Mouse (Mus musculus) limb, embryonic 11.5 days (tissue): ENCODE data around the gene Emc3. TPM values are rescaled to one million over a fixed set of nuclear protein-coding genes. Genes with fewer than 3 reads are reported as not detected.
A peak's percentile ranks its signal among the peaks of the same experiment; 100 is the strongest.

Experiments used
- ATAC-seq: fragments of 200-750 bp; cut with Nextera tagmentation; 2 replicates; pipeline ENCODE4 v1.8.0; 2017; ENCODE audit warnings: low read depth; ENCODE audit not compliant: insufficient number of reproducible peaks, low FRiP score, low TSS enrichment
- DNase-seq: peaks from one replicate; pipeline ENCODE4 v3.0.0-alpha.2; 2015; ENCODE audit warnings: low spot score
- H3K27ac ChIP-seq: fragments of 300-500 bp; sonication (generic); replicated peaks from 2 replicates; pipeline ENCODE4 v1.5.1; 2014; ENCODE audit warnings: low read depth, mild to moderate bottlenecking, low read length
- H3K27me3 ChIP-seq: fragments of 300-500 bp; sonication (generic); 2 replicates; pipeline ENCODE4 v1.6.1; 2014; ENCODE audit warnings: mild to moderate bottlenecking, low read length, mixed read lengths; ENCODE audit not compliant: control insufficient read depth, insufficient read depth
- H3K36me3 ChIP-seq: fragments of 300-500 bp; sonication (generic); 2 replicates; pipeline ENCODE4 v1.6.1; 2014; ENCODE audit warnings: mild to moderate bottlenecking, low read length, moderate library complexity, mixed read lengths; ENCODE audit not compliant: control insufficient read depth, insufficient read depth
- H3K4me1 ChIP-seq: fragments of 300-500 bp; sonication (generic); 2 replicates; pipeline ENCODE4 v1.6.1; 2014; ENCODE audit warnings: low read length, mixed read lengths; ENCODE audit not compliant: control insufficient read depth, insufficient read depth
- H3K4me2 ChIP-seq: fragments of 300-500 bp; sonication (generic); 2 replicates; pipeline ENCODE4 v1.6.1; 2014; ENCODE audit warnings: low read depth, mild to moderate bottlenecking, moderate library complexity; ENCODE audit not compliant: severe bottlenecking
- H3K4me3 ChIP-seq: fragments of 300-500 bp; sonication (generic); 2 replicates; pipeline ENCODE4 v1.5.1; 2014; ENCODE audit warnings: low read depth, low read length
- H3K9ac ChIP-seq: fragments of 300-500 bp; sonication (generic); 2 replicates; pipeline ENCODE4 v1.6.1; 2014; ENCODE audit warnings: mild to moderate bottlenecking, low read length
- H3K9me3 ChIP-seq: fragments of 300-500 bp; sonication (generic); 2 replicates; pipeline ENCODE4 v1.6.1; 2016; ENCODE audit warnings: low read length; ENCODE audit not compliant: control insufficient read depth
- WGBS: fragments of 180-500 bp; shearing (Covaris S2); extraction: QIAGEN DNeasy Blood & Tissue Kit; methylation state at CpG from one replicate; pipeline ENCODE4 v1.1.7; 2014; 5-methylcytosine and 5-hydroxymethylcytosine counted together
- polyA plus RNA-seq: library from polyadenylated mRNA; unstranded; fragments of >200 nt; fragmentation: Nextera tagmentation; extraction: Ambion mirVana; gene quantifications from 2 replicates; pipeline ENCODE4 v1.2.1, GENCODE M21; 2014

The Emc3 gene
- polyA plus RNA-seq, 1 experiment from 2014 or later, result 74.5 TPM

- Histone ChIP-seq H3K36me3 (no peaks in the 10 kb centered on the region; the same call in 1 of the 2 replicates), H3K4me3 (no peak overlapping the region), H3K27ac (no peak overlapping the region), H3K4me2 (no peak overlapping the region), H3K9me3 (no peaks in the 10 kb centered on the region), H3K4me1 (peaks cover 13% of the 10 kb centered on the region), H3K27me3 (peaks cover 2% of the 10 kb centered on the region), H3K9ac (no peak overlapping the region)
- no peak for DNase-seq
- ATAC-seq, result no peak
- 95% methylated on average over 14 of the region's 14 CpGs for WGBS
Measured at GRCm38 (mm10) chr6:113489410-113489809, 42.0 kb downstream of the Emc3 start.

GRCm38 (mm10) chr6:113487125-113487576, 44.3 kb downstream of the Emc3 start:
- Histone ChIP-seq H3K9ac (no peak overlapping the region), H3K27me3 (peaks cover 8% of the 10 kb centered on the region), H3K9me3 (no peaks in the 10 kb centered on the region), H3K4me2 (no peak overlapping the region), H3K27ac (no peak overlapping the region), H3K4me1 (peaks cover 10% of the 10 kb centered on the region), H3K4me3 (no peak overlapping the region), H3K36me3 (no peaks in the 10 kb centered on the region)
- 22% methylated on average over 7 of the region's 7 CpGs for WGBS
- ATAC-seq (no peak), DNase-seq (peak; percentile 63)

- ATAC-seq, result no peak
- peaks cover 22% of the 10 kb centered on the region for H3K27me3 ChIP-seq
- H3K9me3 ChIP-seq, result no peaks in the 10 kb centered on the region
- H3K9ac ChIP-seq, result peak overlapping the region; percentile 39; the same call in 1 of the 2 replicates
- 13% methylated on average over 10 of the region's 10 CpGs for WGBS
- peak overlapping the region; percentile 31 for H3K4me3 ChIP-seq
- H3K36me3 ChIP-seq, result no peaks in the 10 kb centered on the region
- no peak overlapping the region for H3K27ac ChIP-seq
- peak; percentile 36 for DNase-seq
- peak overlapping the region; percentile 61 for H3K4me2 ChIP-seq
- H3K4me1 ChIP-seq, result peaks cover 10% of the 10 kb centered on the region
Measured at GRCm38 (mm10) chr6:113483729-113484128, 47.7 kb downstream of the Emc3 start.

- H3K9me3 ChIP-seq, result no peaks in the 10 kb centered on the region
- H3K36me3 ChIP-seq, result no peaks in the 10 kb centered on the region
- peaks cover 10% of the 10 kb centered on the region for H3K4me1 ChIP-seq
- ATAC-seq (peak; percentile 95), DNase-seq (peak; percentile 92)
- peak within 1 kb of the TSS; percentile 61 for H3K4me2 ChIP-seq
- peak within 1 kb of the TSS; percentile 31 for H3K4me3 ChIP-seq
- H3K27me3 ChIP-seq, result peaks cover 22% of the 10 kb centered on the region
- H3K27ac ChIP-seq, result no peak within 1 kb of the TSS
- peak within 1 kb of the TSS; percentile 49; the same call in 1 of the 2 replicates for H3K9ac ChIP-seq
- WGBS, result under 1% methylated on average over 26 of the region's 26 CpGs
Measured at GRCm38 (mm10) chr6:113483100-113483615, 48.3 kb downstream of the Emc3 start, which contains the start of gene Creld1. TSS of gene Creld1 (plus strand) at chr6:113483297.

GRCm38 (mm10) chr6:113482477-113483099, 48.9 kb downstream of the Emc3 start:
- no peak overlapping the region for H3K27ac ChIP-seq
- no peaks in the 10 kb centered on the region for H3K9me3 ChIP-seq
- H3K4me3 ChIP-seq, result peak overlapping the region; percentile 31
- H3K4me2 ChIP-seq, result peak overlapping the region; percentile 61
- DNase-seq (peak; percentile 40), ATAC-seq (peak; percentile 53)
- H3K27me3 ChIP-seq, result peaks cover 22% of the 10 kb centered on the region
- WGBS, result 2% methylated on average over 65 of the region's 65 CpGs
- H3K4me1 ChIP-seq, result peaks cover 10% of the 10 kb centered on the region
- no peaks in the 10 kb centered on the region for H3K36me3 ChIP-seq
- H3K9ac ChIP-seq, result peak overlapping the region; percentile 49; the same call in 1 of the 2 replicates

GRCm38 (mm10) chr6:113480555-113481373, 50.7 kb downstream of the Emc3 start:
- no peak overlapping the region for H3K4me2 ChIP-seq
- WGBS, result 59% methylated on average over 18 of the region's 18 CpGs
- H3K27ac ChIP-seq, result no peak overlapping the region
- DNase-seq (no peak), ATAC-seq (no peak)
- H3K27me3 ChIP-seq, result peaks cover 22% of the 10 kb centered on the region
- H3K4me1 ChIP-seq, result no peaks in the 10 kb centered on the region
- H3K9me3 ChIP-seq, result no peaks in the 10 kb centered on the region
- H3K36me3 ChIP-seq, result no peaks in the 10 kb centered on the region
- no peak overlapping the region for H3K9ac ChIP-seq
- H3K4me3 ChIP-seq, result no peak overlapping the region

- Histone ChIP-seq H3K36me3 (no peaks in the 10 kb centered on the region), H3K27ac (no peak overlapping the region), H3K9ac (no peak overlapping the region), H3K4me1 (no peaks in the 10 kb centered on the region), H3K4me2 (no peak overlapping the region), H3K4me3 (no peak overlapping the region), H3K27me3 (peaks cover 22% of the 10 kb centered on the region), H3K9me3 (no peaks in the 10 kb centered on the region)
- WGBS, result 84% methylated on average over 10 of the region's 10 CpGs
- no peak for DNase-seq
- no peak for ATAC-seq
Measured at GRCm38 (mm10) chr6:113478906-113479305, 52.5 kb downstream of the Emc3 start.

- 39% methylated on average over 7 of the region's 7 CpGs for WGBS
- Histone ChIP-seq H3K27ac (no peak overlapping the region), H3K4me1 (no peaks in the 10 kb centered on the region), H3K4me2 (no peak overlapping the region), H3K9me3 (no peaks in the 10 kb centered on the region), H3K27me3 (peaks cover 16% of the 10 kb centered on the region), H3K9ac (no peak overlapping the region), H3K36me3 (no peaks in the 10 kb centered on the region), H3K4me3 (no peak overlapping the region)
- ATAC-seq (no peak), DNase-seq (no peak)
Measured at GRCm38 (mm10) chr6:113477353-113477752, 54.1 kb downstream of the Emc3 start.
